Mouse (Mus musculus) E14TG2a.4 (cell line): ENCODE measurements around the gene Abhd15.

Experiments
- H3K27me3 ChIP-seq: 2 replicates; pipeline ENCODE4 v1.6.1; 2014; ENCODE audit warnings: low read length, control low read depth; ENCODE audit not compliant: insufficient read depth
- H3K36me3 ChIP-seq: 2 replicates; pipeline ENCODE4 v1.6.1; 2014; ENCODE audit warnings: low read length, control low read depth; ENCODE audit not compliant: insufficient read depth
- H3K4me1 ChIP-seq: replicated peaks from 2 replicates; pipeline ENCODE4 v1.6.1; 2014; ENCODE audit warnings: low read depth, low read length, control low read depth
- H3K4me3 ChIP-seq: replicated peaks from 2 replicates; pipeline ENCODE4 v1.5.1; 2014; ENCODE audit warnings: mild to moderate bottlenecking, low read length
- H3K9me3 ChIP-seq: 2 replicates; pipeline ENCODE4 v1.6.1; 2014; ENCODE audit warnings: low read length, control low read depth
- CTCF ChIP-seq: conservative IDR thresholded peaks from 2 replicates; pipeline ENCODE4 v1.5.1; 2014; ENCODE audit warnings: low read length
- NANOG ChIP-seq: IDR thresholded peaks from 2 replicates; pipeline ENCODE4 v1.6.1; 2014; ENCODE audit warnings: borderline replicate concordance, low read length, mixed read lengths
- POU5F1 ChIP-seq: IDR thresholded peaks from 2 replicates; pipeline ENCODE4 v1.6.1; 2014; ENCODE audit warnings: low read length, borderline replicate concordance

Gene Abhd15

DNA sequence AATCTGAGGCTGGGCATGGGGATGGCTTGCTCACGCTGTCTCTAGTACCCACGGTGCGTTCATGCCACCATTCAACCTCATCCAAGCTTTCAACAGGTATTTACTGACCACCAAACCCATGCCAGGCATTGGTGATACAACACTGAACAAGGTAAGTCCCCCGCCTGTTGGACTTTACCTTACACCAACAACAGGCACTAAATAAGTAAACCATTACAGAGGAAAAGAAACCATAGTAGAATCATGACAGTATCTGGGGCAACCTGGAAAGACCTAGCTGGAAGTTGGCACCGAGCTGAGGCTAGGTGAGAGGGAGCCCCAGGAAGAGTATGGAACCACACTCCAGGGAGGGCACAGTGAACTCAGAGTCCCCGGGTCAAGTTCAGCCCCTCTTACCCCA is 38.0 kb upstream of the Abhd15 start:
- TF ChIP-seq POU5F1 (no peak), CTCF (no peak), NANOG (no peak)
- no peaks in the 10 kb centered on the region for H3K9me3 ChIP-seq

DNA sequence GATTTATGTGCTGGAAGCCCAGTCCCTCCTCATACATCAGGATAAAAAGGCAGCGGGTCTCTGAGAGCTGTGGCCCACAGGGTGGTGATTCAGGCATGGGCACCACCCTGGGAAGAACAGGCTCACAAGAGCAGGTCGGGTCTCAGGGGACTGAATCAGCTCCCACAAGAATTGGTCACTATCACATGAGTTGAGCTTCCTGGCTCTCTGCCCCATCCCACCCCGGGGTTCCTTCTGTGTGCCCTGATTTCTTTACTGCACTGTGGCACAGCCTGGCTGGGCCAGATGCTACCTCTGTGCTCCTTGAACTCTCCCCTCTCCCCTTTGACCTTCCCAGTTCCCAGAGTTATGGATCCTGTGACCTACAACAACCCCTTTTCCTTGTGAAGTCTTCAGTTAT is 31.9 kb upstream of the Abhd15 start:
- Histone ChIP-seq H3K27me3 (peaks cover 16% of the 10 kb centered on the region), H3K36me3 (no peaks in the 10 kb centered on the region), H3K4me1 (peaks cover 34% of the 10 kb centered on the region), H3K4me3 (no peak overlapping the region), H3K9me3 (no peaks in the 10 kb centered on the region)
- TF ChIP-seq CTCF (no peak), POU5F1 (no peak), NANOG (no peak)

More for the DNA sequence above, 38.0 kb upstream of the Abhd15 start:
- peaks cover 22% of the 10 kb centered on the region for H3K4me1 ChIP-seq
- H3K4me3 ChIP-seq = no peak overlapping the region
- peaks cover 39% of the 10 kb centered on the region for H3K27me3 ChIP-seq
- H3K36me3 ChIP-seq = 0 out of 2 replicates have a peak, but pooled peaks cover 6% of the 10 kb centered on the region

DNA sequence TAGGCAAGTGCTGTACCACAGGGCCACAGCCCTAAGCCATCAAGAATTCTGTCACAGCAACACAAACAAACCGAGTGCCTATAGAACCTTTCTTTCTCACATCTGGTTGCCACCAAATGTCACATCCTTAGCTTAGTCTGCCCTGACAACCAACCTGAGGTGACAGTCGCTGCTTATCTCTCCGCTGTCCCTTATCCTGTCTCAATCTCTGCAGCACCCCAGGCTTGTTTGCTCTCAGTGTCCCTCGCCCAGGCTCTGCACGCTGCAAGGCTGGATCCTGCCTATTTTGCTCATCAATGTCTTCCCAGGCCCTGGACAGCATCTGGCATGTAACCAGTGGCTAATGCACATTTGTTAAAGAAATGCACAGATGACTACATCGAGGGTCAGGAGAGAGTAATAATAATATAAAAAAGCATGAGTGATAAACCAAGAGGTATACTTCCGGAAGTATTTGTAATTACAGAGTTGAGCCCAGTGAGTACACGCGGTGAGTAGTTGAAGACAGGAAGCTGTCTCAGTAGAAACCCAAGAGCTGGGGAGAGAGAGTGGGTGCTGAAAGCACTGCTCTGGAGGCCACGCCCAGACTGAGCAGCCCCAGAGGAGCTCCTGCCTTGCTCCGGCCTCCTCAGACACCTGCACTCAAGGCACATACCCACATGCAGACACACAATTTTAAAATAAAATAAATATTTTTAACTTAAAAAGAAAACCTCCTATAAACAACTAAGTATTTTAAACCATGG is 31.2 kb upstream of the Abhd15 start:
- Histone ChIP-seq H3K9me3 (no peaks in the 10 kb centered on the region), H3K4me3 (no peak overlapping the region), H3K36me3 (no peaks in the 10 kb centered on the region), H3K4me1 (peaks cover 36% of the 10 kb centered on the region), H3K27me3 (peaks cover 22% of the 10 kb centered on the region)
- no peak for TF ChIP-seq POU5F1
- TF ChIP-seq NANOG = no peak
- no peak for TF ChIP-seq CTCF

DNA sequence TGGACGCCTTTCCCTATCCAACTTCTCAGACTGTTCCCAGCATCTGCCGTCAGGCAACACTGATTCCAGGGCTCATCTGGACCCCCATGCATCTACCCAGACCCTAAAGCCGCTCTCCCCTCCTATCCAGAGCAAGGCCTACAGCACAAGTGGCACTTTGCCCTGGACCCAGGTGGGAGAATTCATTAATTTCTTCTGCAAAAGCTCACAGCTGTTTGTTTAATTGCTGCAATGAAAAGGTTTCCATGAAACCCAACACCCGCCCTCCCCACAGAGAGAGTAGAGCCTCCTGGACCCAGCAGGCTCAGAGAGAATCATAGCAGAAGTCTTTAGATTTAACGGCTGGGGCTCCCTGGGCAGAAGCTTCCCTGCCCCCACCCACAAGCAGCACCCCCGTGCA is 29.7 kb upstream of the Abhd15 start:
- H3K9me3 ChIP-seq = no peaks in the 10 kb centered on the region
- no peaks in the 10 kb centered on the region for H3K36me3 ChIP-seq
- peaks cover 34% of the 10 kb centered on the region for H3K27me3 ChIP-seq
- peak overlapping the region; percentile 43 for H3K4me3 ChIP-seq
- TF ChIP-seq POU5F1 = no peak
- no peak for TF ChIP-seq CTCF
- TF ChIP-seq NANOG = no peak
- H3K4me1 ChIP-seq = peaks cover 39% of the 10 kb centered on the region

DNA sequence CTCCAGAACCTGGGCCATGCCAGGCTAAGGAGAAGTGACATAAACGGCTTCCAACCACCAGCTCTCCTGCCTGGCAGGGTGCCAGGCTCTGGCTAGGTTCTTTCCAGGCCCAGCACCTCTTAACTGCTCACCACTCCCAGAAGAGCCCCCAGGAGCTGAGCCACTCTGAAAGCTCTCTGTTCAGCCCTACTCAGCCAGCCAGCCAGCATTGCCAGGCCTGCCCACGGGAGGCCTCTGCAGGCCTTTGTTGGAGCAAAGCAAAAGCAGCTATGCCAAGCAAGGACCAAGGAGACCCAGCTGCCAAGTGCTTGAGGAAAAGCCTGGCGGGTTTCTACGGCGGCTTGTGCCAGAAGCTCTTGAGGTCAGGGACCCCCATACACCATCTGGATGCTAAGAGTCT is 28.1 kb upstream of the Abhd15 start:
- Histone ChIP-seq H3K36me3 (no peaks in the 10 kb centered on the region), H3K9me3 (no peaks in the 10 kb centered on the region), H3K4me3 (no peak overlapping the region), H3K27me3 (peaks cover 46% of the 10 kb centered on the region), H3K4me1 (peaks cover 54% of the 10 kb centered on the region)
- TF ChIP-seq CTCF = no peak
- TF ChIP-seq POU5F1 = no peak
- no peak for TF ChIP-seq NANOG

DNA sequence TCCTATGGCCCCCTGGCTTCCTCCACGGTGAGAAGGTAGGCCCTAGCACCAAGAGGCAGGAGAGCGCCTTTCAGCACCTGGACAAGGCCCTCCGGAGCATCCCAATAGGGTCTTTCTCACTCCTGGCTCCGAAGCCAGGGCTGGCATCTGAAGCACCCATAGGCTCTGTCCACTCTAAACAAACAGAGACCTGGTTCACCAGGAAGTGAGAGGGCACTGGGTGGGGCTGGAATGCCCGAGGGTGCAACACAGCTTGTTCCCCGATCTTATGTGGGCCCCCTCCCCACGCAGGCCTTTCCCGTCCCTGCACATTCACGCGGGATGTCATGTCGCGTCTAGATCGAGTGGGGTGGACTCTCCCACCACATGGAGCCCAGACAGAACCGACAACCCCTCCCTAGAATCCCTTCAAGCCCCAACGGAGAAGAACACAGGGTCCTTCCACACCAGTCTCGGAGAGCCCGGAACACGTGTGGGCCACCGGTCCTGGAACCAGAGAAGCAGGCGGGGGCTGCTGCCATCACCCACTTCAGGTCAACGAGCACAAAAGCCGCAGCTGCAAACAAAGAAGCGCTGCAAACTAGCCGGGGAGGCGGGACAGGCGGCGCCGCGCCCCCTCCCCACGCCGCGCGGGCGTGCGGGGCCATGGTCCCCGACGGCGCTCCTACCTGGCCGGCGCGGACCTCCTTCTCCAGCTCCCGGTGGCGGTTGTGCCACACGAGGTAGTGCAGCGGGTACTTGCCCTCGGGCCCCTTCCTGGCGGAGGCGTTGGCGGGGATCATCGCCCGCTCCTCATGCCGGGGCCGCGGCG is 25.9 kb upstream of the Abhd15 start:
- TF ChIP-seq NANOG (no peak), POU5F1 (no peak), CTCF (no peak)
- Histone ChIP-seq H3K9me3 (no peaks in the 10 kb centered on the region), H3K4me3 (peak overlapping the region; percentile 86), H3K27me3 (peaks cover 50% of the 10 kb centered on the region), H3K36me3 (no peaks in the 10 kb centered on the region), H3K4me1 (peaks cover 55% of the 10 kb centered on the region)

DNA sequence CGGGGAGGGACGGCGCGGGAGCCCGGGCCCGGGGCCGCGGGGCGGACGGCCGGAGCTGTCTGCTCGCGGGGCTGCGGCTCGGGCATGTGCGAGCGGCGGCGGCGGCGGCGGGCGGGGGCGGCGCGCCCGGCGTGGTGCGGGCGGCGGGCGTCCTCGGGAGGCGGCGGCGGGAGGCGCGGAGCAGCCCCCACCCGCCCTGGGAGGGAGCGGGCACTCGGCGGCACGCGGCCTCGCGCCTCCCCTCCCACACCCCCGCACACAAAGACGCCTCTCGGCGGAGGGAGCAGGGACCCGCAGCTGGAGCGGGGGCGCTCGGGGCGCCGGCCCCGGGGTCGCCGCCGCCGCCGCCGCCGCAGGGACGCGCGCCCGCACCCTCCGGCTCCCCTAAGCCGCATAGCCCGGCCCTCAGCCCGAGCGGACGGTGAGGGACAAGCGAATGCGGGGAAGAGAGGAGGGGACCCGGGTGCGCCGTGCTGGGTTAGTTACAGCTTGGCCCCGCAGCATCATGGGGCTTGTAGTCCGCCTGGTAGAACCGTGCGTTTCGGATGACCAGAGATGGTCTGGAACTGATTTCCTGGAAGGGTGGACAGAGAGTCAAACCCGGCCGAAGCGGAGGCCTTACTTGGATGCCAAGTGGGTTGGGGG is 25.2 kb upstream of the Abhd15 start, which contains the start of gene Ankrd13b:
Gene Ankrd13b (minus strand): TSS at position 88 of the 645 bp plus-strand sequence.
- Histone ChIP-seq H3K36me3 (no peaks in the 10 kb centered on the region), H3K4me1 (peaks cover 61% of the 10 kb centered on the region), H3K27me3 (peaks cover 50% of the 10 kb centered on the region), H3K4me3 (peak within 1 kb of the TSS; percentile 86), H3K9me3 (no peaks in the 10 kb centered on the region)
- TF ChIP-seq POU5F1 (no peak), CTCF (no peak), NANOG (no peak)

DNA sequence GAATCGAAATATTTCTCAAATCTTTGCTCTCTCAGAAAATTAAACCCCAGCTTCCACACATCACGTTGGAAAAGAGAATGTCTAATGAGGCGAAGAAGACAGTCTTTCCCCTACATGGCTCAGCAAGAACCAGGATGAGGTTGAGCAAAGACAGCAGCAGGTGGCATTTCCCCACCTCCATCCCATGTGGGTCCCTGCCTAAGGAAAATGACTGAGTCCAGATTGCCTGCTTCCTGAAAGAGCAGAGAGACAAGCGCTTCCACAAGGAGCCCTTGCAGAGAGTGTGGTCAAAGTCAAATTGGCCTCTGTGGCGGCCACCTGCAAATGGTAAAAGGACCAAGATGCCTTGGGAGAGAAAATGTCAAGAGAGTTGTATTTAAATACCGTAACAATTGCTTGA is 24.5 kb upstream of the Abhd15 start:
- Histone ChIP-seq H3K4me3 (peak overlapping the region; percentile 91; the same call in 1 of the 2 replicates), H3K27me3 (peaks cover 50% of the 10 kb centered on the region), H3K4me1 (peaks cover 61% of the 10 kb centered on the region), H3K9me3 (no peaks in the 10 kb centered on the region), H3K36me3 (no peaks in the 10 kb centered on the region)
- TF ChIP-seq CTCF = no peak
- TF ChIP-seq NANOG = no peak
- no peak for TF ChIP-seq POU5F1
